Mouse (Mus musculus): ENCODE data around the gene Akap5. TPM values are rescaled to one million over a fixed set of nuclear protein-coding genes. Genes with fewer than 3 reads are reported as not detected.

Gene Akap5
- total RNA-seq, 4 experiments from 2014 or later, result 0.90 to 3.0 (median 1.5) TPM

DNA sequence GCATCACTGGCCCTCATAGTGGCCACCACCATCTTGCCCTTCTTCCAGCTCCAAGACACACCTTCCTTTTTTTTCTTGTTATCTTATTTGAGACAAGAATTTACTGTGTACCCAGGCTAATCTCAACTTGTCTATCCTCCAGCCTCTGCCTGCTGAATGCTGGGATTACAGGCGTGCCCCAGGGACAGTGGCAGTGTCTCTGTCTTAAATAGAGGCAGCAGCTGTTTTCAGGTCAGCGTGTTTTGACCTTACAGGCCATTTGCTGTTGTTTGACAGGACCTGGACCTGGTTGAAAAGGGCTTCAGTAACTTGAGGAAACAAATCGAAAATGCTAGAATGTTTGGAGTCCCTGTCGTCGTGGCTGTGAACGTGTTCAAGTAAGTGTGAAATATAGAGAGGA is 14.1 kb upstream of the Akap5 start:
- DNase-seq (ENCODE audit: low spot score), result no peak

DNA sequence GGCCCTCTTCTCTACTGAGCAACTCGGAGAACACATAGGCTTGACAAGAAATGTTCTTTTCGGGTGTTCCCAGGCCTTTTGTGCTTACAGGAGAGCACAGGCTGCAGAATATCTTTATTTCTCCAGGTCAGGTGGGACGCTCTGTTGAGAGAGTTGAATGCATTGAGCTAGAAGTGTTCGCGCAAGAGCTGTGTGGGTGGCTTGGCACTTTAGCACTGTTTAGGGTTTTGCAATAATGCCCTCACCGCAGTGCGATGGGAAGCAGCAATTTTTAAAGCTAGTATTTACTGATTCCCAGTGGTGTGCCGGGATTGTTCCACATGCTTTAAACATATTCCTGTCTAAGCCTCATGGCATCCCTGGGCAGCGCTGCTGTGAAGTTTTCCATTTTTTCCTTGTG is 13.5 kb upstream of the Akap5 start:
- no peak for DNase-seq (ENCODE audit: low spot score)

DNA sequence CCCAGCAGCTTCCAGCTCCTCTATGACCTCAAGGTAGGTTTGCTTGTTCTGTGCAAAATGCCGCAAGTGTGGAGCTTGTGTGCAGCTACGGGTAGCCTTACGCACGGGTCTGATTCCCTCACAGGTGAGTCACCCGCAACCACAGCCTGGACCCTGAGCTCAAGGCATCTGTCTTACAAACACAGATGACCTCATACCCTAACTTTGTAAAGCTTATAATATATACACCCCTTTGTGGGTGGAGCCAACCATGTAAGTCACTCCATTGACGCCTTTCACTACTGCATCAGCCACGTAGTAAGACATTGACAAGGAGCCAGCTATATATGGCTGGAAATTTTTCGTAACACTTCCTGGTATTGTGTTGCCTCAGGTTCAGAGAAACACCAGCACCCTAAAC is 12.7 kb upstream of the Akap5 start:
- no peak for DNase-seq (ENCODE audit: low spot score)

DNA sequence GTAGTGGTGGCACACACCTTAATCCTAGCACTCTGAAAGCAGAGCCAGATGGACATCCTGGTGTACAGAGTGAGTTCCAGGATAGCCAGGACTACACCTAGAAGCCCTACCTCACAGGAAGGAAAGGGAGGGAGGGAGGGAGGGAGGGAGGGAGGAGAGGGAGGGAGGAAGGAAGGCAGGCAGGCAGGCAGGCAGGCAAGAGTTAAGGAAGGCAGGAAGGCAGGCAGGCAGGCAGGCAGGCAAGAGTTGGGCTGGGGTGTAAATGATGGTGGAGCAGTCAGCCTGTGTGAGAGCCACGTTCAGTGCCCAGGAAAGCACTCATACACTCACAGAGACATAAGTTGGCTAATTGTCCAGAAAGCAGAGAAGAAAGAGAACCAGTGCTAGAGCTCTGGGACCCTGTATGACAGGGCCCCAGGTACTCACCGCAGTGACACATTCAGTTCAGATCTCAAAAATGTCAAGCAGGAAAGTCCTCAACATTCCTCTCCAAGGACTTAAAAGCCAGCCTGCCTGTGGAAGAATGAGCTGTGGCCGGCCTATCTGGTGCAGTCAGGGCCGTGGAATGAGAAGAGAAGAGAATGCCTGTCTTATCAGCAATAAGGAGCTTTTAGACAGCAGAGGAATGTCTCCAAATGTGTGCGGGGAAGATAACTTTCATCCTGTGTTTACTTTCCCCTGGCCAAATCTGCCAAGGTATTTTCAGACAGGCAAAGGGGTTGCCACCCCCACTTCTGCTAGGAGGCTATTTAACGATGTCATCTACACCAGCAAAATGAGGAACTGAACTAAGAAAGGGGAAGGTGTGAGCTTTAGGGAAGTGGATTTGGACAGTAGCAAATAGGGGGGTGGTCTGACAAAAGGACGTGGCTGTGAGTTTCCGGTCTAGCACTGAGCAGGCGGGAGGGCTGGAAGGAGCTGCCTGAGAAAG is 6.1 kb upstream of the Akap5 start:
- no peak for DNase-seq (ENCODE audit: low spot score)

DNA sequence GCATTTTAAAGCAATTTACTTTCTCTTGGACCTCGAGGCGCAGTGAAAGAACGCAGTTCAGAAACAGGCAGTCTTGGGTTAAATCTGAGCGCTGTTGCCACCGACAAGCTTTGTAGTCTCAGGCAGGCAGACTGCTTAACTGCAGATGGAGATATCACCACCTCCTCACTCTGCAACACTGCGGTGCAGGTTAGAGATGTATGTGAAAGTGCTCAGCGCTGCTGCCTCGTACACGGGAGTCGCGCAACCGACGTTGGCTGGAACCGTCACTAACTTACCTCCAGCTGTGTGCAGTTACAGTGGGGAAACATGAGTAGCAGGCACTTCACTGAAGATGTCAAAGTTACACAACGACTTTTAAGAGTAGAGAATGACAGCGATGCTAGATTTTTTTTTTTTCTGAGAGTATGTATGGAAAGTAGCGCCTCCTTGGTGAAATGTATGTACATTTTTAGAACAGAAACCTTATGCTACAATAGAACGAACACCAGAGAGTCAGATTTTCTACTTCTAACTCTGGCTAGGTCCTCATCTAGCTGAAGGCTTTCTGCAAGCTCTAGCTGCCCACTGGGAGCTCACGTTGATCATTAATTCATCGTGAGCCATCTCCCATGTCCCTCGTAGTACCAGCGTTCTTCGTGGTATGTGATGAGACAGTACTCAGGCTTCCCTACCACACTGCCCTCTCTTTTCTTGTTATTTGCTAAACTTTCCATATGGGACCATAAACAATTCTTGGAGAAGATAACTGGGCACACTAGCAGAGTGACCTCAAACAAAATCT is 1.9 kb downstream of the Akap5 start:
- no peak for DNase-seq (ENCODE audit: low spot score)

DNA sequence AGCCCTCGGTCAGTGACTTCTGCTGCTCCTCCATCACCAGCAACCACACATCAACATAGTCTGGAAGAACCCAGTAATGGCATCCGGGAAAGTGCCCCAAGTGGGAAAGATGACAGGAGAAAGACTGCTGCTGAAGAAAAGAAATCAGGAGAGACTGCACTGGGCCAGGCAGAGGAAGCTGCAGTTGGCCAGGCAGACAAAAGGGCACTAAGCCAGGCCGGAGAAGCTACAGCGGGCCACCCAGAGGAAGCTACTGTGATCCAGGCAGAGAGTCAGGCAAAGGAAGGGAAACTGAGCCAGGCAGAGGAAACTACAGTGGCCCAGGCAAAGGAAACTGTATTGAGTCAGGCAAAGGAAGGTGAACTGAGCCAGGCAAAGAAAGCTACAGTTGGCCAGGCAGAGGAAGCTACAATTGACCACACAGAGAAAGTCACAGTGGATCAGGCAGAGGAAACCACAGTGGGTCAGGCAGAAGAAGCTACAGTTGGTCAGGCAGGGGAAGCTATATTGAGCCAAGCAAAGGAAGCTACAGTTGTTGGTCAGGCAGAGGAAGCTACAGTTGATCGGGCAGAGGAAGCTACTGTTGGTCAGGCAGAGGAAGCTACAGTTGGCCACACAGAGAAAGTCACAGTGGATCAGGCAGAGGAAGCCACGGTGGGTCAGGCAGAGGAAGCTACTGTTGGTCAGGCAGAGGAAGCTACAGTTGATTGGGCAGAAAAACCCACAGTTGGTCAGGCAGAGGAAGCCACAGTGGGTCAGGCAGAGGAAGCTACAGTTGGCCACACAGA is 4.1 kb downstream of the Akap5 start:
- no peak for DNase-seq (ENCODE audit: low spot score)

DNA sequence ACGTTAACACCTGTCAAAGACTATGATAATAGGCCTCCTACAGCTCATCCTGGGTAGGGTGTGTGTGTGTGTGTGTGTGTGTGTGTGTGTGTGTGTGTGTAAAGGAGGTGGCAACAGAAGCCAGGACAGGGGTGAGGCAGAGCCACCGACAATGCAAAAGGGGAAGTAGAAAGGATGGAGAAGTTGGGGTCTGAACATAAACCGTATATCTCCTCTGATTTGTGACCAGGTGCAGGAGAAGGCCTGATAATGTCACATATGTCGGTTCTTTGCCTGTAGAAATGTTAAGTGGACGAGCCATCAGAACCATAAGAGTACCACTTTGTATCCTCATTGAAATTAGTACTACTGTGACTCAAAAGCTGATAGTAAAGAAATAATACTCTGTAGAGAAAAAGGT is 9.0 kb downstream of the Akap5 start:
- no peak for DNase-seq (ENCODE audit: low spot score)

DNA sequence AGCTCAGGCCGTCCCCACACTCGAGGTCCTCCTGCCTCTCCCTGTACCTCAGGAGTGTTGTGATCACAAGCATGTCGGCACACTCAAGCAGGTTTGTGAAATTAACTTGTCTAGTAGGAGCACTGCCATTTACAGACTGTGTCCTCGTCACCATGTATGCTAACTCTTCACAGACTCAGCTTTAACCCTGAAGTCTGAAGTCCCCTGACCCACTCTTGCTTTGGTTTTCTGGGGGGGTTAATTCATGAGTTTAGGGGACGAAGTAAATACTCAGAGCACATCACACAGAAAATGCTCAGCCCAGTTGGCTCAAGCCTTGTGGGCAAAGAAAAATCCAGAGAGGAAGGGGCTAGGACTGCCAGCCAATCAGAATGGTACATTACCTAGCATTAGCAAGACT is 10.9 kb downstream of the Akap5 start:
- DNase-seq (ENCODE audit: low spot score), result no peak

DNA sequence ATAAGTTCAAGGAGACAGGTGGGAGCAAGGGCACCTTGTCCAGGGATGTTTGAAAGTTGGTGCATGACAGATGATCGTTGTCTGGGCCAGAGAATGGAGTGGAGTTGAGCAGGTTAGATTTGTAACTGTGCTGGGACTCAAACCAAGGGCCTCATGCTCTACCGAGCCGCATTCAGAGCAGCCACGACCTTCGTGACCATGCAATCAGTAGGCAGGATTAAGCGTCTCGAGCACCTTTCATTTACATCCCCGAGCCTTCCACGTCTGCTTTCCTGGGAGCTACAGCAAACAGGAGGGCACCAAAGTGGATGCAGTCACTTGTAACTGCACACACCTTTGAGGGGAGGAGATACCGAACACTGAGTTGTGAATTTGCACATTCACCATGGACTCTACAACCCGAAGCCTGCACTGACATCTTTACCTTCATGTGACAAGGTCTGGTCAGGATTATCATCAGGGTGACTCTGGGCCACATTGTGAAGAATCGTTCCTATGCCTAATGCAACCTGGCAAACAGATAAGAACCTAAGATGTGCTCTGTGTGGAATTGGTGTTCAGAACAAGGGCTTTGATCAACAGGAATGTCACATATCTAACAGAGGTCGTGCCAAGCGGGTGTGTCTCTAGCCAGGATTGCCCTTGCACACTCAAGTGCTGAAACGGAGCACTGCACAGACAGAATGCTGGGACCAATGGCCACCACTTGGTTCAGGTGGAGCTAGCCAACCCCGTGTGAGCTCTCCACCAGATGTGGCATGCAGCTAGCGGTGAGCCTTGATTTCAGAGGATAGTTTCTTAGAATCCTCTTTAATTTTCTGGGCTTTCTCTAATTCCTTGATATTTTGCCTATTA is 11.6 kb downstream of the Akap5 start:
- DNase-seq (ENCODE audit: low spot score), result no peak

DNA sequence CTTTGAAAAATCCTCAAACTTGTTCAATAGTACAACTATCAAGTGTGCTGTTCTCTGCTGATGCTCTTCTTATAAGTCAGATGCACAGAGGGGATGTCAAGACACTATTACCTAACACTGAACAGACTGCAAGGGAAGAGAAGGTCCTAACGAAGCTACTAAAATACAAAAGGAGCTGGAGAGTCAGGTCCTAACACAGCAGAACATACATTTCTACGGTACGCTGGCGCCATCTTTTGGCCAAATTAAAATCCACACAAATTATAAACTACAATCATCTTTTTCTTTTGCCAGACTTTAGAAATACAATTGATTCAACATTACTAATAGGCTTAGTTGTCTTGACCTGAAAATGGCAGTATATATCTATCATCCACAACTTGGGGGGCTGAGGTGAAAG is 16.4 kb downstream of the Akap5 start:
- DNase-seq (ENCODE audit: low spot score), result peak; percentile 69

DNA sequence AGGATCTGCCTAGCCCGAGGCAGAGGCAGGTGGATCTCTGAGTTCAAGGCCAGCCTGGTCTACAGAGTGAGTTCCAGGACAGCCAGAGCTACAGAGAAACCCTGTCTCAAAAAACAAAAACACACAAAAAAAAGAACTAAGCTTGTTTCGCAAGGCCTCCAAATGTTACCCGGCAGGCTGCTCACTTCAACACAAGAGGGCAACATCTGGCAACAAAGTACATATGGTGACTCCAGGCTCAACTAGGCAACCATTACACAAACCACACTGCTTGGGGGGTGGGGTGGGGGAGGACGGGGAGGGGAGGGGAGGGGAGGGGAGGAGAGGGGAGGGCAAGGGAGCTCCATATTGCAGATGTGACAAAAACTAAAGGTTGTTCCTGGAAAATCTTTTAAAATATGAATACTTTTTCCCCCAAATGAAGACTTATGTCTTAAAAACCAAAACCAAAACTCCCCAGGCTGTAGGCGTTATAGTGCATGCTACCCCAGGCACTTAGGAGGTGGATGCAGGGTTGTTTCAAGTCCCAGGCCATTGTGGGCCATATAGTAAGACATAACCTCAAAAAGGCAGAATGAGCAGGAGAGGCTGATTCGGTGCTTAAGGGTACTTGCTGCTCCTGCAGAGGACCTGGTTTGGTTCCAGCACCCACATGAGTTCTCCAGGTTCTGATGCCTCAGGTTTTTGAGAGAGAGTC is 21.2 kb downstream of the Akap5 start:
- DNase-seq (ENCODE audit: low spot score), result no peak

DNA sequence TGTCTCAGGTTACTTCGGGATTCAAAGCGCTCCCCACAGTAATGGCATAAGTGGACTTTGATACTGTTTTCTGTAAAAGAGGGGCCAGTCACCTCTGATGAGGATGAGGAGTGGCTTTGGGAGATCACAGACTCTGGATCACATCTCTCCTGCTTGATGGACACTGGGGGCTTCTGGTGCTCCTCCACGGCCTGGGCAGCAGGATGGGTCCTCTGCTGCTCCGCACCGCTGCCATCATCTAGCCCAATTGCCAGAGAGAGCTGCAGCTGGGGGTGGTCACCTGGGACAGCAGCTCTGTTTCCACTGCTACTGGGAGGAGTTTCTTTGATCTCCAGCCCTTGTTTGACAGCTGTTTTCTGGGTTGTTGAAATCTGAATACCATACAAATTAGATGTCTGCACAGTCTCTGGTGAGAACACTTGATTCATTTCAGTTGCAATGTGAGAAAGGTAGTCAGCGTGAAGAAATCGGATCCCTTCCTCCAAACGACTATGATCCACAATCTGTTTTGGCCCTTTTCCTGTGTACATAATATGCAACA is 25.1 kb downstream of the Akap5 start:
- DNase-seq (ENCODE audit: low spot score), result no peak

DNA sequence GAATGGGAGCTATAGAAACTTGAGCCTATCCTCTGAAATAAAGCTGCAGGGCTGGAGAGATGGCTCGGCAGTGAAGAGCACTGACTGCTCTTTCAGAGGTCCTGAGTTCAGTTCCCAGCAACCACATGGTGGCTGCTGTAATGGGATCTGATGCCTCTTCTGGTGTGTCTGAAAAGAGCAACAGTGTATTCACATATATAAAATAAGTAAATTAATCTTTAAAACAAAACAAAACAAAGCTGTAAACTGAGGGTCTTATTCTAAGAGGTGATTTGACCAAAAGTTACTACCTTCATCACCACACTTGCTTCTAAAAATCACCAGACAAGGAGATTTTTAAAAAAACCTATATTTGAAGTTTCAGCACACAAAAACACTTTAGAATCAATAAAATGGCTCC is 36.2 kb downstream of the Akap5 start:
- DNase-seq (ENCODE audit: low spot score), result no peak

DNA sequence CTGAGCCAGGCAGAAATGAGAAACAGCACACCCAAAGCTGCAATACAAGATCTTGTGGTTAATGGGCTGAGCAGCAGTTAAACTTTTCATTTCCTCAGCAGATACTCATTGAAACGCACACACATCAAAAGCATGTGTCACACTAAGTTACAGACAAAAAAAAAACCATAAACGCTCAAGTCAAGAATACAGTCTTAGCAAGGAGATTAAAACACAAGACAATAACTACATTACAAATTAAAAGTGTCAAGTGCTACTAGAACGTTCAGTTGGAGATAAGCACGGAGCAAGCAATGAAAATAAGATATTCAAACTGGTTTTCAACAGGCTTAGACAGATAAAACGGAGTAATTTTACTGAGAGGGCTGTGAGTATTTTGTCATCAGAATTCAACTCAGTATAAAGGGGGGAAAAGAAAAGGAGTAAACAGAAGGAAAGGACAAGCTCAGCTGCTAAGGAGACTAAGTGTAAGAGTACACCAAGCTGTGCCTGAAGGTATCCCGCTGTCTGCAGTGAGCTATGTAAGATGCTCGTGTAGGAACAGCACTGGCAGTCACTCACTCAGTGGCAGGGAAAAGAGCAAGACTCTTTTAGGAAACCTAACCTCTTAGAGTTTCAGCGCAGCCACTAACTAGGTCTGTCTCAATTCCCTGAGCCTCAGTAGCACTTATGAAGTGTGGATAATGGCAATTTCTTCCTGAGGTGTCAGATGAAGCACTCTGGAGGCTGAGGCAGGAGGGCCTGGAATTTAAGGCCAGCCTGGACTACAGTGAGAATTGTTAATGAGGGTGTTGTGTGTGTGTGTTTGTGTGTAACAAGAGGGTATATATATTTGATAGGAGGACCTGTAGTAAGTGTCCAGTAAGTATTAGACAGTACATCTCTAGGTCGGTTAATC is 37.0 kb downstream of the Akap5 start:
- no peak for DNase-seq (ENCODE audit: low spot score)

DNA sequence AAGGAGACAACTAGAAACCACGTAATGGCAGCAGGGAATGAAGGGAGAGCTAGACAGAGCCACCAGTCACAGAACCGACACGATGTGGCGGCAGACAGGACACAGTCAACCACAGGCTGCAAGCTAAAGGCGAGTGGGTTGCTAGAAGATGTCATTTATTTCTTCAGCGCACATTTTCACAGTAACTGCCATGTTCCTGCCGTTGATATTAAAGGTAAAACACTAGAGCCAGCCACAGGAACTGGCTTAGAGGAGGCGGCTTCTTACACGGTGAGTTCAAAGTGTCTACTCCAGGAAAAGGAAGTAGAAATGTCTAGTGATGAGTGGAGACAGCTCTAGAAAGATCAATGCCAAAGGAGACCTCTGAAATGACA is 37.6 kb downstream of the Akap5 start:
- no peak for DNase-seq (ENCODE audit: low spot score)

DNA sequence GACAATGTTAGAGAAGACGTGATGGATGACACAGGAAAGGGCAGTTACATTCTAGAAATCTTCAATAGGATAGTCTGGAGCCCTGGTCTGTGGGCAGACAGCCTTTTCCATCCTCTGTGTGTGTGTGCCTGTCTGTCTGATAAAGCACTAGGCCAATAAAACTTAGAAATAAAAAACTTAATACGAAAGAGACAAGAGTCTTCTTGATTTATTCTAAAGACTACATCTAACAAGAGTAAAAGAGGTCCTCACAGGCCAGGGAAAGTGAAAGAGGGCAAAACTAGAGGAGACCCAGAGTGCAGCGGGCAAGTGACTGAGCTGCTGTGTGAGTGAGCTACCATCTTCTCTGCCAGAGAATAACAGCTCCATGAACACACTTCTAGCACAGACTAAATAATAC is 41.6 kb downstream of the Akap5 start:
- DNase-seq (ENCODE audit: low spot score), result no peak

DNA sequence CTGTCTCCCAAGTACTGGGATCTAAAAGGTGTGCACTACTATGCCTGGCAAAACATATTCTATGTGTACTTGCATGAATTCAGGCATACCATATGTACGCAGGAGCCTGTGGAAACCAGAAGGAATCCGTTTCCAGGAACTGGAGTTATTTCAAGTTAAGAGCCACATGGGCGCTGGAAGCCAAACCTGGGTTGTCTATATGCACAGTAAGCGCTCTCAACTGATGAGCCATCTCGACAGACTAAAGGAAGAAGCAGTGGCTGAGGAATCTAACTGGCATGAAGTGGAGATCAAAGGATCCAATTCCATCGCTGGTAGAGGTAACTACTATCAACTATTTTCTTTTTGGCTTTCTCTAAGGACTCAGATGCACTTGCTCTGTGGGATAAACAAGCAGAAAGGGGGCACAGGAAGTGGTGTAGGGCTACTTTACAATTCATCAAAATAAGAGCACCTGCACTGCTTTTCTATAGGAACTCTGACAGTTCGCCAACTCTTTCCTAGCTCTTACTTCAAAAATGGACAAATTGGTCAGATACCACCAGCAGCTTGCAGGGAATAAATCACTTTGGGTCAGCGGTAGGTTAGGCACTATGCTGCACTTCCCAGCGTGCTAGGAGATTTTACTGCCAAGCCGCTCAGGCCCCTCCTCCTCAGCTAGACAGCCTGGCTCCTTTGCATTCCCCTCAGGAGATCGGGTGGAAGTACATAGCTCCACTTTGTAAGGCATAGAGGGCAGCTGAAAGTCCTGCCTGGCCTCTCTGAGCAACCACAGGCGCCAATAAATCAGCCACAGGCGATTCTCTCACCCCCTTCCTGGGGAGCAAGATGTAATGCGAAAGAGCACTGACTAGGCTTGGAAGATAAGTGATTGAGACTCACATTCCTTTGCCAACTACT is 42.7 kb downstream of the Akap5 start:
- no peak for DNase-seq (ENCODE audit: low spot score)

DNA sequence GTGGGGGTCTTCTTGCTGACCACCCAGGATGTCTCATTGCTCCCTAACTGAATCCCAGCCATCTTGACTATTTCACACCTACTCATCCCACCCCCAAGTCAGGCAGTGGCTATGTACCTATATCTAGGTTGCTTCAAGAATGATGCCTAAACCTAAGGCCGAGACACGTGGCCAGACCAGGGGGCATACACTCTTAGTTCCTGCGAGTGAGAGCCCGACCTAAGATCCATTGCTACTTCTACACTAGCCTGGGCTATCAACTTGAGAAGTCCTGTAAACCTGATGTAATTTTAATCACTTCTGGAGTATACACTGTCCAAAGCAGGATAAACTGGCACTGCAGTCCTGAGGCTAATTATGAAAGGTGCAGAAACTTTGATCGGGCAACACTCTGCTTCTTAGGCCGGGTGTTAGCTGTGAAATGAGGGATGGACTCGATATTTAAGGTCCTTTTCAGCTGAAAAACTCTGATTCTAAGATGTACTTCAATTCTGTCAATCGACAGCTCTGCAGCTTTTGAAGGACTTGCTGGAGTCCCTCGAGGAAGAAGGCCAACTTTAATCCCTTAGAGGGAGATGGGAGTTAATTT is 43.6 kb downstream of the Akap5 start:
- no peak for DNase-seq (ENCODE audit: low spot score)
